Mouse (Mus musculus): ENCODE data around the gene Snn.

- TF ChIP-seq POLR2A (IDR thresholded peaks at IDR 0.05; ENCODE audit: insufficient read depth, low read depth, low read length) (no peak), CTCF (IDR thresholded peaks at IDR 0.05) (no peak)
These were observed 12.3 kb downstream of the Snn start for GRCm38 (mm10) chr16:11073060-11073459.
